Mouse (Mus musculus) CD4-positive, CD25-positive, alpha-beta regulatory T cell, adult 2 months (primary cell): ENCODE results near the gene 6820408C15Rik.
A peak's percentile ranks its signal among the peaks of the same experiment; 100 is the strongest.

Source experiments
- DNase-seq: peaks from one replicate; pipeline ENCODE4 v3.0.0-alpha.2; 2012; ENCODE audit warnings: low read depth, low spot score

The 6820408C15Rik gene

GRCm38 (mm10) chr2:152470973-152471372 is 55.6 kb downstream of the 6820408C15Rik start:
- DNase-seq = peak; percentile 56

- no peak for DNase-seq
Observed at GRCm38 (mm10) chr2:152472434-152472833, 57.0 kb downstream of the 6820408C15Rik start.

GRCm38 (mm10) chr2:152476763-152477162 is 61.4 kb downstream of the 6820408C15Rik start, which contains the start of gene Defb20:
Defb20 (plus strand) TSS chr2:152477063.
- DNase-seq = no peak

- peak; percentile 2 for DNase-seq
Observed at GRCm38 (mm10) chr2:152480881-152481280, 65.5 kb downstream of the 6820408C15Rik start.

- no peak for DNase-seq
Observed at GRCm38 (mm10) chr2:152481726-152482125, 66.3 kb downstream of the 6820408C15Rik start.

GRCm38 (mm10) chr2:152487024-152487423 is 71.6 kb downstream of the 6820408C15Rik start:
- peak; percentile 8 for DNase-seq

- DNase-seq = no peak
Observed at GRCm38 (mm10) chr2:152490038-152490437, 74.7 kb downstream of the 6820408C15Rik start, which contains the start of gene Defb22. Defb22 (minus strand) TSS chr2:152490138.

- no peak for DNase-seq
Observed at GRCm38 (mm10) chr2:152493151-152493550, 77.8 kb downstream of the 6820408C15Rik start.
